Mouse (Mus musculus): ENCODE measurements around the gene Plk3.

GRCm38 (mm10) chr4:117130790-117131189 is 3.0 kb downstream of the Plk3 start:
- TF ChIP-seq POLR2A (IDR thresholded peaks at IDR 0.05; ENCODE audit: borderline replicate concordance, insufficient read depth, low read length): no peak
- TF ChIP-seq CTCF (IDR thresholded peaks at IDR 0.05; ENCODE audit: borderline replicate concordance, insufficient read depth, low read depth, low read length): no peak
